Mouse (Mus musculus): ENCODE results near the gene Anxa6. TPM values are rescaled to one million over a fixed set of nuclear protein-coding genes. Genes with fewer than 3 reads are reported as not detected.

Anxa6 gene
- total and polyA plus RNA-seq, 3 experiments, result 136 to 213 (median 205) TPM

DNA sequence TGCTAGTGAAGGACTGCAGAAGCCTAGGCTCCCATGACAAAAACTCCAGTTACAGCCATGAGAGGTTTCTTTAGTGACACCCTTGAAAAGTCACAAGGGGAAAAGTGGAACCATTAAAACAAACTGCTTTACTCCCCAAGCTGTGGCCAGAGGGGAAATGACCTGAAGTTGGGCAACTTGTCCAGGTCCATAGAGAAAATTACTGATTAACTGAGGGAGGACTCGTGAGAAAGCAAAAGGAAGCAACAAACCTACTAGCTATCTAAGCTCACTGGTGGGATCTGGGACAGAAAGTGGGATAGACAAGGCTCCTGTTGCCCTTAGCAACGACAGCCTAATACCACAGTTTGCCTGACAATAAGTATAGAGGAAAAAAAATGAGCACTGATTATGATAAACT is 4.7 kb downstream of the Anxa6 start:
- peaks cover 12% of the 10 kb centered on the region for H3K36me3 ChIP-seq (ENCODE audit: control insufficient read depth, insufficient read depth, low read length)
- no peaks in the 10 kb centered on the region for H3K27me3 ChIP-seq (ENCODE audit: control insufficient read depth, insufficient read depth, low read length)
- WGBS, result 49% methylated on average over 2 of the region's 2 CpGs
- H3K27ac ChIP-seq, result no peak overlapping the region; the same call in 1 of the 2 replicates
- H3K4me1 ChIP-seq (ENCODE audit: control insufficient read depth, insufficient read depth, low read length), result peaks cover 24% of the 10 kb centered on the region
- TF ChIP-seq POLR2A (IDR thresholded peaks at IDR 0.05; ENCODE audit: insufficient read depth, low read depth, low read length) (no peak), EP300 (IDR thresholded peaks at IDR 0.05; ENCODE audit: insufficient read depth, low read depth, low read length) (no peak), CTCF (IDR thresholded peaks at IDR 0.05) (no peak)
- no peak for DNase-seq
- peaks cover 1% of the 10 kb centered on the region; the same call in 1 of the 2 replicates for H3K79me2 ChIP-seq (replicated peaks; ENCODE audit: control insufficient read depth, insufficient read depth, low read length)
- no peak overlapping the region for H3K9ac ChIP-seq (ENCODE audit: low read depth, low read length)
- H3K4me3 ChIP-seq, result no peak overlapping the region
- intact Hi-C loops (cut with DNase I), result no loop called here

DNA sequence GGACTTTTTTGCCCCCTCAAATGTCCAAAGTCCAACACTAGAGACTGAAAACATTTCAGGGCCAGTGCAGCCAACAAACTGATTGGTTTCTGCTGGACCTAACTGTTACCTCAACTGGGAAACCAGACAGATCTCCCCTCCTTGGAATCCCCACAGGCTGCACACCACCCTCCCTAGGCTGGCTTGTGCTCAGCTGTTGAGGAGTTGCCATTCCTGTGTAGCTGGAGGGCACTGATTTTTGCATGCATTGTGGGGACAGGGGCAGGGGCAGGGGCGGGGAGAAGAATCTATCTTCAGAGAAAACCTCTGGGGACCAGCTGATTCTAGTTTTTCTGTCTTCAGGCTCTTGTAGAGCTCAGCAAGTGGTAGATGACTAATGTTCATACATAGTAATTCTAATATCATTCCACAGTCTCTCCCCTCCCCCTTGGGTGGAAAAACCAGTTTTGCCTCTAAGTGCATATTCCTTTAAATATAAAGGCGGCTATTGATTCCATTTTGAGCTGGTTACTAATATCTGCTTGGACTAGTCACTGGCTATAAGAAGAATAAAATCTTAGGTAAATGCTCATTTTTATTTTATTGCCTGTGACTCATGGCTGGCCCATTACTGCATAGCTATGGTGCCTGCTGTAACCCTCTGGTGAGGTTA is 5.9 kb downstream of the Anxa6 start:
- H3K79me2 ChIP-seq (replicated peaks; ENCODE audit: control insufficient read depth, insufficient read depth, low read length), result peaks cover 1% of the 10 kb centered on the region; the same call in 1 of the 2 replicates
- no peak overlapping the region for H3K9ac ChIP-seq (ENCODE audit: low read depth, low read length)
- H3K4me3 ChIP-seq, result no peak overlapping the region
- DNase-seq, result no peak
- H3K36me3 ChIP-seq (ENCODE audit: control insufficient read depth, insufficient read depth, low read length), result peaks cover 17% of the 10 kb centered on the region
- H3K27me3 ChIP-seq (ENCODE audit: control insufficient read depth, insufficient read depth, low read length), result no peaks in the 10 kb centered on the region
- peaks cover 33% of the 10 kb centered on the region for H3K4me1 ChIP-seq (ENCODE audit: control insufficient read depth, insufficient read depth, low read length)
- WGBS, result 84% methylated on average over 2 of the region's 2 CpGs
- no peak for TF ChIP-seq CTCF (IDR thresholded peaks at IDR 0.05)
- TF ChIP-seq EP300 (IDR thresholded peaks at IDR 0.05; ENCODE audit: insufficient read depth, low read depth, low read length), result no peak
- no peak for TF ChIP-seq POLR2A (IDR thresholded peaks at IDR 0.05; ENCODE audit: insufficient read depth, low read depth, low read length)
- H3K27ac ChIP-seq, result no peak overlapping the region; the same call in 1 of the 2 replicates
- intact Hi-C loops (cut with DNase I), result no loop called here

DNA sequence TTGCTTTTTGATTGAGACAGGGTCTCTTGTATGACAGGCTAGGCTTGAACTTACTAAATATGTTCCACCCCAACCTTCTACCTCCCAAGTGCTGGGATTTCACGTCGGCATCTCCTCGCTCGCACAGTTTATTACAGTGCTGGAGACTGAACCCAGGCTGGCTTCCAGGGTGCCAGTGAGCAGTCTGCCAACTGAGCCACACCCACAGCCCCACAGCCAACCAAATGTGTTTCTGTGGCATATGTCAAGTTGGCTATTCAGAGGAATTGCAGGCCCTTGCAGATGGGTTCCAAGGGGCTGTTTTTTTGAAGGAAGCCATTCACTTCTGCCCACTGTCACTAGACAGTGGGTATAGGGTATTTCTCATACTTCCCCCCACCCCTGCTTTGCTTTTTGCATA is 7.3 kb downstream of the Anxa6 start:
- peak; percentile 60 to 73 for DNase-seq
- H3K4me3 ChIP-seq, result no peak overlapping the region
- H3K27me3 ChIP-seq (ENCODE audit: control insufficient read depth, insufficient read depth, low read length), result no peaks in the 10 kb centered on the region
- no peak overlapping the region for H3K9ac ChIP-seq (ENCODE audit: low read depth, low read length)
- H3K27ac ChIP-seq, result peak overlapping the region; percentile 50
- peaks cover 1% of the 10 kb centered on the region; the same call in 1 of the 2 replicates for H3K79me2 ChIP-seq (replicated peaks; ENCODE audit: control insufficient read depth, insufficient read depth, low read length)
- TF ChIP-seq CTCF (IDR thresholded peaks at IDR 0.05), result no peak
- TF ChIP-seq POLR2A (IDR thresholded peaks at IDR 0.05; ENCODE audit: insufficient read depth, low read depth, low read length), result no peak
- no peak for TF ChIP-seq EP300 (IDR thresholded peaks at IDR 0.05; ENCODE audit: insufficient read depth, low read depth, low read length)
- 59% methylated on average over 4 of the region's 4 CpGs for WGBS
- H3K4me1 ChIP-seq (ENCODE audit: control insufficient read depth, insufficient read depth, low read length), result peaks cover 38% of the 10 kb centered on the region
- intact Hi-C loops (cut with DNase I), result no loop called here
- peaks cover 26% of the 10 kb centered on the region for H3K36me3 ChIP-seq (ENCODE audit: control insufficient read depth, insufficient read depth, low read length)

- peak overlapping the region; percentile 90 for H3K27ac ChIP-seq
- H3K4me1 ChIP-seq (ENCODE audit: control insufficient read depth, insufficient read depth, low read length), result peaks cover 50% of the 10 kb centered on the region
- H3K27me3 ChIP-seq (ENCODE audit: control insufficient read depth, insufficient read depth, low read length), result no peaks in the 10 kb centered on the region
- DNase-seq, result no peak
- no peaks in the 10 kb centered on the region; the same call in 1 of the 2 replicates for H3K79me2 ChIP-seq (replicated peaks; ENCODE audit: control insufficient read depth, insufficient read depth, low read length)
- H3K9ac ChIP-seq (ENCODE audit: low read depth, low read length), result peak overlapping the region; percentile 52
- 38% methylated on average over 3 of the region's 3 CpGs for WGBS
- TF ChIP-seq EP300 (IDR thresholded peaks at IDR 0.05; ENCODE audit: insufficient read depth, low read depth, low read length) (no peak), CTCF (IDR thresholded peaks at IDR 0.05) (no peak), POLR2A (IDR thresholded peaks at IDR 0.05; ENCODE audit: insufficient read depth, low read depth, low read length) (0 out of 2 replicates have a peak, but pooled peaks have one; percentile 15)
- intact Hi-C loops (cut with DNase I), result no loop called here
- peaks cover 32% of the 10 kb centered on the region for H3K36me3 ChIP-seq (ENCODE audit: control insufficient read depth, insufficient read depth, low read length)
- H3K4me3 ChIP-seq, result no peak overlapping the region
These were observed 9.7 kb downstream of the Anxa6 start for GRCm38 (mm10) chr11:55023583-55023982.

GRCm38 (mm10) chr11:55023049-55023564 is 10.1 kb downstream of the Anxa6 start:
- Histone ChIP-seq H3K9ac (ENCODE audit: low read depth, low read length) (peak overlapping the region; percentile 52; the same call in 1 of the 2 replicates), H3K27ac (peak overlapping the region; percentile 90), H3K4me3 (no peak overlapping the region), H3K79me2 (replicated peaks; ENCODE audit: control insufficient read depth, insufficient read depth, low read length) (no peaks in the 10 kb centered on the region; the same call in 1 of the 2 replicates), H3K36me3 (ENCODE audit: control insufficient read depth, insufficient read depth, low read length) (peaks cover 36% of the 10 kb centered on the region), H3K4me1 (ENCODE audit: control insufficient read depth, insufficient read depth, low read length) (peaks cover 51% of the 10 kb centered on the region), H3K27me3 (ENCODE audit: control insufficient read depth, insufficient read depth, low read length) (no peaks in the 10 kb centered on the region)
- TF ChIP-seq CTCF (IDR thresholded peaks at IDR 0.05) (no peak), EP300 (IDR thresholded peaks at IDR 0.05; ENCODE audit: insufficient read depth, low read depth, low read length) (peak; percentile 55; the same call in 1 of the 2 replicates)
- intact Hi-C loops (cut with DNase I), result no loop called here
- 2% methylated on average over 10 of the region's 10 CpGs for WGBS
- peak; percentile 92 to 93 for DNase-seq

- peaks cover 41% of the 10 kb centered on the region for H3K36me3 ChIP-seq (ENCODE audit: control insufficient read depth, insufficient read depth, low read length)
- WGBS, result 36% methylated on average over 5 of the region's 5 CpGs
- intact Hi-C loops (cut with DNase I), result no loop called here
- no peak for TF ChIP-seq EP300 (IDR thresholded peaks at IDR 0.05; ENCODE audit: insufficient read depth, low read depth, low read length)
- no peak for TF ChIP-seq CTCF (IDR thresholded peaks at IDR 0.05)
- no peak for TF ChIP-seq POLR2A (IDR thresholded peaks at IDR 0.05; ENCODE audit: insufficient read depth, low read depth, low read length)
- no peaks in the 10 kb centered on the region for H3K27me3 ChIP-seq (ENCODE audit: control insufficient read depth, insufficient read depth, low read length)
- no peak for DNase-seq
- H3K27ac ChIP-seq, result peak overlapping the region; percentile 90
- H3K9ac ChIP-seq (ENCODE audit: low read depth, low read length), result peak overlapping the region; percentile 13
- H3K4me1 ChIP-seq (ENCODE audit: control insufficient read depth, insufficient read depth, low read length), result peaks cover 50% of the 10 kb centered on the region
- H3K79me2 ChIP-seq (replicated peaks; ENCODE audit: control insufficient read depth, insufficient read depth, low read length), result no peaks in the 10 kb centered on the region; the same call in 1 of the 2 replicates
- H3K4me3 ChIP-seq, result no peak overlapping the region
These were observed 10.7 kb downstream of the Anxa6 start for GRCm38 (mm10) chr11:55022508-55022907.

All from heart, adult 2 months (tissue).